Mouse (Mus musculus): ENCODE measurements at regions not wholly inside any gene's neighbourhood (a gene's known extent, or its start where the extent isn't known, plus 50 kb on each side); places are given as distances from the start of the nearest gene placed in this dataset.

GRCm38 (mm10) chr8:34688396-34689048 lies 577.0 kb upstream of the Gm10131 start:
- no peak for DNase-seq (ENCODE audit: extremely low read depth, low read depth, low spot score)
- WGBS, result 86% methylated on average over 20 of the region's 20 CpGs
- Histone ChIP-seq H3K27me3 (ENCODE audit: control insufficient read depth, insufficient read depth, low read length) (no peaks in the 10 kb centered on the region), H3K4me1 (ENCODE audit: control insufficient read depth, insufficient read depth, low read length) (peaks cover 4% of the 10 kb centered on the region), H3K9ac (ENCODE audit: low read depth, low read length) (no peak overlapping the region), H3K36me3 (ENCODE audit: control insufficient read depth, insufficient read depth, low read length) (no peaks in the 10 kb centered on the region), H3K79me2 (ENCODE audit: control insufficient read depth, insufficient read depth, low read length) (no peaks in the 10 kb centered on the region), H3K27ac (replicated peaks; ENCODE audit: insufficient read depth, low read depth, low read length) (no peak overlapping the region), H3K4me3 (ENCODE audit: insufficient read depth, low read depth, low read length) (no peak overlapping the region)
- no peak for TF ChIP-seq CTCF (IDR thresholded peaks at IDR 0.05; ENCODE audit: low read depth, low read length)
- TF ChIP-seq POLR2A (IDR thresholded peaks at IDR 0.05; ENCODE audit: extremely low read depth, insufficient read depth, low read length), result no peak

DNA sequence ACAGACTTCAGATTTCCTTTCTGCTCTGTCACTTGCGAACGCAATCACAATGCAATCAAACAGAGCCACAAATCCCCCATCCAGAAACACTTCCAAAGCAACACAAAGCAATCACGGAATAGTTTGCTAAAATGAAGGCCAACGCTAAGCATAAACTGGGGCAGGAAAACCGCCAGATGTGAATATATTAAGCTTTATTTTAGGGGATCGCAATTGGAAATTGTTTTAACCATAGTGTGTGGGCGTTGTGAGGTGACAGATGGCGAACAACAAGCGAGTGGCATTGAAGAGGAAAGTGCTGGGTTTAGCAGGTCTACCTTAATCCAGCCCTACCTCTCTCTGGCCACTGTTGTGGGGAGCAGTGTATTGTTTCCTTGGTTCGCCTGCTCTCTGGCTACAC lies 574.8 kb upstream of the Gm10131 start:
- no peak for DNase-seq (ENCODE audit: extremely low read depth, low read depth, low spot score)

DNA sequence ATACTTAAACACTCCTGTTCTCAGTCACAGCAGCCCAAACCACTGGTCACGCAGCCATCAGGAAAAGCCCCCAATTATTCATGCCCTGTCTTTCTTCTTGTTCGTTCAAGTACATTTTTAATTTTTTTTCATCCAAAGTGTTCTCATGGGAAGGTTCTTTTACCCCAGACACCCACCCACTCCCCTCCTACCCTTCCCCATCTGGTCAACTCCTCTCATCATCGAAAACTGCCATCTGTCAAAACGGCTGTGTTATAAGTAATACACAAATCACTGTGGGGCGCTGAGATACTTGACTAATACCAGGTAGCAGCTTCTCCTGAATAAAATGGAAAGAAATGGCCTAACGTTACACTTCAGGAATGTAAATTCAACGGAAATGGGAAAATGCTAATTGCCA lies 573.1 kb upstream of the Gm10131 start:
- 85% methylated on average over 7 of the region's 7 CpGs for WGBS

More for the DNA sequence above, 574.8 kb upstream of the Gm10131 start:
- no peak overlapping the region for H3K9ac ChIP-seq (ENCODE audit: low read depth, low read length)
- no peaks in the 10 kb centered on the region for H3K79me2 ChIP-seq (ENCODE audit: control insufficient read depth, insufficient read depth, low read length)
- H3K4me3 ChIP-seq (ENCODE audit: insufficient read depth, low read depth, low read length), result no peak overlapping the region
- H3K27me3 ChIP-seq (ENCODE audit: control insufficient read depth, insufficient read depth, low read length), result no peaks in the 10 kb centered on the region
- no peak overlapping the region for H3K27ac ChIP-seq (replicated peaks; ENCODE audit: insufficient read depth, low read depth, low read length)
- TF ChIP-seq CTCF (IDR thresholded peaks at IDR 0.05; ENCODE audit: low read depth, low read length), result no peak
- no peak for TF ChIP-seq POLR2A (IDR thresholded peaks at IDR 0.05; ENCODE audit: extremely low read depth, insufficient read depth, low read length)
- WGBS, result 86% methylated on average over 10 of the region's 10 CpGs
- H3K36me3 ChIP-seq (ENCODE audit: control insufficient read depth, insufficient read depth, low read length), result no peaks in the 10 kb centered on the region
- no peaks in the 10 kb centered on the region; the same call in 1 of the 2 replicates for H3K4me1 ChIP-seq (ENCODE audit: control insufficient read depth, insufficient read depth, low read length)

DNA sequence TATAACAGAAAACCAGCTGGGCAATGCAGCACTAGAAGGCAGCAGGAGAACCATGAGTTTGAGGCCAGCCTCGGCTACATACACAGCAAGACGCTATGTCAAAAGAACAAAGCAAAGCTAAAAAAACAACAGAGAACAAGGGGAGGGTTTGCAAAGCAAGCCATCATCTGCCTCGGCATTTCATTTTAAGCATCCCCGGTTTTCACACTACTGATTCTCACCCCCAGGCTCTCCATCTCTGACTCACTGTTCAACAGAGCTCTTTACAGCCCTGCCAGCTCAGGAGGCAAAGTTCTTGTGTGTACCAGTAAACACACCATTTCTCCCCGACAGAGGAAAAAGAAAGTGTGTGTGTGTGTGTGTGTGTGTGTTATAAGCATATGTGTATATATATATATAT lies 571.6 kb upstream of the Gm10131 start:
- no peak for DNase-seq (ENCODE audit: extremely low read depth, low read depth, low spot score)
- no peak overlapping the region for H3K9ac ChIP-seq (ENCODE audit: low read depth, low read length)
- no peak for TF ChIP-seq CTCF (IDR thresholded peaks at IDR 0.05; ENCODE audit: low read depth, low read length)
- TF ChIP-seq POLR2A (IDR thresholded peaks at IDR 0.05; ENCODE audit: extremely low read depth, insufficient read depth, low read length), result no peak
- H3K79me2 ChIP-seq (ENCODE audit: control insufficient read depth, insufficient read depth, low read length), result no peaks in the 10 kb centered on the region
- WGBS, result 87% methylated on average over 5 of the region's 5 CpGs
- no peak overlapping the region for H3K4me3 ChIP-seq (ENCODE audit: insufficient read depth, low read depth, low read length)
- H3K27ac ChIP-seq (replicated peaks; ENCODE audit: insufficient read depth, low read depth, low read length), result no peak overlapping the region
- H3K36me3 ChIP-seq (ENCODE audit: control insufficient read depth, insufficient read depth, low read length), result no peaks in the 10 kb centered on the region
- H3K4me1 ChIP-seq (ENCODE audit: control insufficient read depth, insufficient read depth, low read length), result 0 out of 2 replicates have a peak, but pooled peaks cover 2% of the 10 kb centered on the region
- H3K27me3 ChIP-seq (ENCODE audit: control insufficient read depth, insufficient read depth, low read length), result no peaks in the 10 kb centered on the region

More for the DNA sequence above, 573.1 kb upstream of the Gm10131 start:
- H3K36me3 ChIP-seq (ENCODE audit: control insufficient read depth, insufficient read depth, low read length), result no peaks in the 10 kb centered on the region
- no peak overlapping the region for H3K9ac ChIP-seq (ENCODE audit: low read depth, low read length)
- no peak for DNase-seq (ENCODE audit: extremely low read depth, low read depth, low spot score)
- no peaks in the 10 kb centered on the region for H3K79me2 ChIP-seq (ENCODE audit: control insufficient read depth, insufficient read depth, low read length)
- TF ChIP-seq POLR2A (IDR thresholded peaks at IDR 0.05; ENCODE audit: extremely low read depth, insufficient read depth, low read length) (no peak), CTCF (IDR thresholded peaks at IDR 0.05; ENCODE audit: low read depth, low read length) (no peak)
- no peak overlapping the region for H3K27ac ChIP-seq (replicated peaks; ENCODE audit: insufficient read depth, low read depth, low read length)
- H3K4me3 ChIP-seq (ENCODE audit: insufficient read depth, low read depth, low read length), result no peak overlapping the region
- H3K4me1 ChIP-seq (ENCODE audit: control insufficient read depth, insufficient read depth, low read length), result peaks cover 2% of the 10 kb centered on the region; the same call in 1 of the 2 replicates
- no peaks in the 10 kb centered on the region for H3K27me3 ChIP-seq (ENCODE audit: control insufficient read depth, insufficient read depth, low read length)

- no peaks in the 10 kb centered on the region for H3K36me3 ChIP-seq (ENCODE audit: control insufficient read depth, insufficient read depth, low read length)
- no peaks in the 10 kb centered on the region for H3K27me3 ChIP-seq (ENCODE audit: control insufficient read depth, insufficient read depth, low read length)
- DNase-seq (ENCODE audit: extremely low read depth, low read depth, low spot score), result no peak
- H3K9ac ChIP-seq (ENCODE audit: low read depth, low read length), result no peak overlapping the region
- no peak overlapping the region for H3K27ac ChIP-seq (replicated peaks; ENCODE audit: insufficient read depth, low read depth, low read length)
- H3K4me1 ChIP-seq (ENCODE audit: control insufficient read depth, insufficient read depth, low read length), result 0 out of 2 replicates have a peak, but pooled peaks cover 2% of the 10 kb centered on the region
- no peak overlapping the region for H3K4me3 ChIP-seq (ENCODE audit: insufficient read depth, low read depth, low read length)
- TF ChIP-seq POLR2A (IDR thresholded peaks at IDR 0.05; ENCODE audit: extremely low read depth, insufficient read depth, low read length) (no peak), CTCF (IDR thresholded peaks at IDR 0.05; ENCODE audit: low read depth, low read length) (no peak)
- H3K79me2 ChIP-seq (ENCODE audit: control insufficient read depth, insufficient read depth, low read length), result no peaks in the 10 kb centered on the region
- 91% methylated on average over 8 of the region's 8 CpGs for WGBS
Observed at GRCm38 (mm10) chr8:34682221-34682620, 570.7 kb upstream of the Gm10131 start.

- DNase-seq (ENCODE audit: extremely low read depth, low read depth, low spot score), result peak; percentile 4
- TF ChIP-seq CTCF (IDR thresholded peaks at IDR 0.05; ENCODE audit: low read depth, low read length) (no peak), POLR2A (IDR thresholded peaks at IDR 0.05; ENCODE audit: extremely low read depth, insufficient read depth, low read length) (no peak)
- Histone ChIP-seq H3K79me2 (ENCODE audit: control insufficient read depth, insufficient read depth, low read length) (no peaks in the 10 kb centered on the region), H3K36me3 (ENCODE audit: control insufficient read depth, insufficient read depth, low read length) (no peaks in the 10 kb centered on the region), H3K4me1 (ENCODE audit: control insufficient read depth, insufficient read depth, low read length) (0 out of 2 replicates have a peak, but pooled peaks cover 2% of the 10 kb centered on the region), H3K27ac (replicated peaks; ENCODE audit: insufficient read depth, low read depth, low read length) (no peak overlapping the region), H3K4me3 (ENCODE audit: insufficient read depth, low read depth, low read length) (no peak overlapping the region), H3K27me3 (ENCODE audit: control insufficient read depth, insufficient read depth, low read length) (no peaks in the 10 kb centered on the region), H3K9ac (ENCODE audit: low read depth, low read length) (no peak overlapping the region)
- whole genome bisulfite sequencing, result 58% methylated on average over 14 of the region's 14 CpGs
Observed at GRCm38 (mm10) chr8:34679565-34680291, 568.2 kb upstream of the Gm10131 start.
